Mouse (Mus musculus) ES-E14 (cell line): ENCODE results near the gene Mgat4a.

Experiments
- CHD2 ChIP-seq: IDR thresholded peaks from 2 replicates; pipeline ENCODE4 v1.6.1; 2014; ENCODE audit warnings: mild to moderate bottlenecking, low read depth, low read length, inconsistent platforms
- HCFC1 ChIP-seq: IDR thresholded peaks from 2 replicates; pipeline ENCODE4 v1.6.1; 2012; ENCODE audit warnings: low read length, inconsistent platforms, borderline replicate concordance; ENCODE audit not compliant: insufficient read depth
- ZC3H11A ChIP-seq: IDR thresholded peaks from 2 replicates; pipeline ENCODE4 v1.6.1; 2012; ENCODE audit warnings: low read depth, mild to moderate bottlenecking, inconsistent platforms, low read length, borderline replicate concordance
- ZNF384 ChIP-seq: IDR thresholded peaks from 2 replicates; pipeline ENCODE4 v1.6.1; 2012; ENCODE audit warnings: low read depth, low read length, inconsistent platforms

DNA sequence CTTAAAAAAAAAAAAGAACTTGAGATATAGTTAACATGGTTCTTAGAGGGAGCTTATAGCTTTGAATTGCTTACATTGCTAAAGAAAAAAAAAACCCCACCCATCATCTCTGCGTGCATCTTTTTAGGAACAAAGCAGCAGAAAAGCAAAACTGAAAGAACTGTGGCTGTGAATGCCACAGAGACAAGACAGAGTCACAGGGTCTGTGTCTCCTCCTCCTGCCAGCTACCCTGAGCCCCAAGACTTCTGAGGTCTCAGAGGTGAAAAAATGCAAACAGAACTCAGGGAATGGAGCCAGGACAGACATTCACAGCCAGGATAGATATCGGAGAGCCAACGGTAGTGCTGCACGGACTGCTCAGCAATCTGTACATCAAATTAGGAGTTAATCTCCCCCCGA lies 62.9 kb downstream of the Mgat4a start:
- no peak for TF ChIP-seq ZNF384
- no peak for TF ChIP-seq CHD2
- no peak for TF ChIP-seq HCFC1
- no peak for TF ChIP-seq ZC3H11A
